Mouse (Mus musculus) frontal cortex, postnatal 14 days (tissue): ENCODE measurements around the gene Parg.
"Not testable (repeated sequence)": the region's sequence is repeated elsewhere in the genome, so short reads cannot be mapped to it uniquely, and the experiment has no call there.

Experiments
- DNase-seq, 2 experiments: peaks; one replicate each; pipeline ENCODE4 v3.0.0; 2022; ENCODE audit warnings: low spot score in 2 of 2

Parg gene

DNA sequence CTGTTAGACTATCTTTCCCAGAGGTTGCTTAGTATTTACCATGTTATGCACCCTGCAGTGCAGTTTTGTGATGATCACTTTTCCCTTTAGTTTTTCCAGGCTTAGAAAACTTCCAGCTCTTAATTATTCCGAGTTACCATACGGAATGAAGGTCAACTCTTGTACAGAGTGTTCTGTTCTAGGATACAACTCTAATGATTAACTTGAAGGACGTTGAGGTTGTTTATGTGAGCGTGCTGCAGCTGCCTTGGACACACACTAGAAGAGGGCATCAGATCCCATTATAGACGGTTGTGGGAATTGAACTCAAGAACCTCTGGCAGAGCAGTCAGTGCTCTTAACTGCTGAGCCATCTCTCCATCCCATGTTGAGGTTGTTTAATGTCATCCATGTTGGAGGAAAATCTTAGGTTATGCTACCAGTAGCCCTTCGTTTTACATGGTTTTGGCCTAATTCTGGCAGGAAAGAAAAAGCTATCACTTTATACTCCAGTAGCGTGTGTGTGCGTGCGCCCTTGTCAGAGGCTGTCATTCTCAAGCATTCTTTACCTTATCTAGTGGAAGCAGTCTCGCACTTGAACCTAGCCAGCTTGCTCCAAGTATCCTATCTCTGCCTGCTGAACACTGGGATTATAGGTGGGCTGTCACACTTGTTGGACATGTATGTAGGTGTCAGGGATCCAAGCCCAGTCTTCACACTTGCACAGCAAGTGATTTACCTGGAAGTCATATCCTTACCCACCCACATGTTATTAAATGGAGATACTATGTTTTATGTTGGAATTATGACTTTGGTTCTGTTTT, 22.2 kb upstream of the Parg start:
- DNase-seq: no peak

DNA sequence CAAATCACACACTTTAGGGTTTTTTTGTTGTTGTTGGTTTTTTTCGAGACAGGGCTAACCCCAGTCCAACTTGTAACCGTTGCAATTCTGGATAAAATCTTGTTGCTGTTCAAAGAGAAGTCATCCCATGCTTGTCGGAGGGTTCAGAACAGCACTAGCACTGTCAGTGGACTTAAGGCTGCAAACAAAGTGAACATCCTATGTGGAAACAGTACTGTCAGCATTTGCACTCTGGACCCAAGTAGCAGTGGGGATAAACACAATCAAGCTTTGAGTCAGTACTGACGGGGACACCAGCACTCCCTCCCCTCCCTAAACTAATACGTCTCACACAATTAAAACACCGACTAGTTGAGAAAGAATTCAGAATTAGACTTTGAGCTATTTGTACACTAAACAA, 20.9 kb upstream of the Parg start:
- DNase-seq: no peak

DNA sequence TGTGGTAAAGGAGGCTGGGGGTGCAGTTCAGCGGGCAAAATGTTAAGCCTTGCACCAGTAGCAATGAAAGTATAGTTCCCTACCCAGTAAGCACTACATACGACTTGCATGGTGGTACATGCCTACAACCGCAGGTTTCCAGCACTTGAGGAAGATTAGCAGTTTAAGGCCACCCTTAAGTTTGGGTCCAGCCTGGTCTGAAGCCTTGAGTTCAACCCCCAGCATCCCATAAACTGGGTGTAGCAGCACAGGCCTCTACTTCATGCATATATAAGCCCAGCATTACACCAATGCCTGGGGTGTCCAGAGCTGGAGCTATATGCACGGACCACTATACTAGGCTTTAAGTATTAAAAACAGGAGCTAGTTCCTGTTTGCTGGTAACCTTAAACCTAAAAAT, 17.9 kb upstream of the Parg start:
- DNase-seq: no peak

GRCm38 (mm10) chr14:32190627-32191391, 10.9 kb upstream of the Parg start:
- DNase-seq: no peak

- DNase-seq: no peak
These were observed 9.8 kb upstream of the Parg start for GRCm38 (mm10) chr14:32191926-32192325.

DNA sequence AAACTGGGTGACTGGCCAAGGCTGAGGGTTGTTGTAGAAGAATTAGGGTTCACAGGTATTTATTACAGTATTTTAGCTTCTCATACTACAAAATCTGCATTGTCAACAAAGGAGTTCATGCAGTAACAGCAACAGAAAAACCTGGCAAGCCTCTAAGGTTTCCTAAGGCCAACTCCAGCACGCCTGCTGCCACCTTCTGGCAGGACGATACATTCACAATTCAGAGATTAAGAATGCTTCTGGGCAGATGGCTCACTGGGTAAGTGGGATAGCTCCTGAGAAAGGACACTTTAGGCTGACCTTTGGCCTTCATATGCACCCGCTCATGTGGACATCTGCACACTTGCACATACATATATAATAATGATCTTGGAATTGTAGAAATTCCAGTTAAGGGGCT, 9.3 kb upstream of the Parg start:
- no peak for DNase-seq

DNA sequence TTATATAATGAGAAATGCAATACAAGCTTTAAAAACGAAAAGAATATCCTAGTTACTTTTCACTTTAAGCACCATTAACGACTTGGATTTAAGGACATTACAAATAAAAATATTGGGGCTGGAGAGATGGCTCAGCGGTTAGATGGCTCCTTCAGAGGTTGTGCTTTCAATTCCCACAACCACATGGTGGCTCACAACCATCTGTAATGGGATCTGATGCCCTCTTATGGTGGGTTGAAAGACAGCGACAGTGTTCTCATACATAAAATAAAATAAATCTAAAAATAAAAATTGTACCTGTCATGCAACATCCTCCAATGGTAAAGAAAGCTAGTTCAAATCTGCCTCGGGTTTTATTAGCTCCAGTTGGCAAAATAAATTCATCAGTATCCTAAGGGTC, 8.2 kb upstream of the Parg start:
- not testable (repeated sequence) for DNase-seq

DNA sequence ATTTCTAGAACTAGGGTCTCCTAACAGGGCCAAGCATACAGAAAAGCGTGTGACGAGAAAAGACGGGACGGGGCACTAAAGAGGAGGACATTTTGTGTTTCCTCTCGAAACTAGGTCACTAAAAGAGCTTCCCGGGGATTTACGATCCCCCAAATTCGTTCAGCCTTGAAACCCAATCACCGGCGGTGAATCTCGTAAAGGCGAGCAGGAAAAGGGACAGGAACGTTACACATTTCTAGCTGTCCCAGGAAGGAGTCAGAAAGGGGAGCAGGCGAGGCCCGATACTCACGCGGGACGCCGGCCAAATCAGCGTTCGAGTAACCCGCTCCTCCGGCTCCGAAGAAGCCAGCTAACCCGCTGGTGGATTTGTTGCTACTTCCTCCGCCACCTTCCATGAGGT, 395 bp upstream of the Parg start:
- DNase-seq: no peak

- DNase-seq: no peak
These were observed 24.9 kb downstream of the Parg start for GRCm38 (mm10) chr14:32226601-32227000.

- peak in 1 of 2 experiments; percentile 55 for DNase-seq
These were observed 27.2 kb downstream of the Parg start for GRCm38 (mm10) chr14:32228996-32229395.

DNA sequence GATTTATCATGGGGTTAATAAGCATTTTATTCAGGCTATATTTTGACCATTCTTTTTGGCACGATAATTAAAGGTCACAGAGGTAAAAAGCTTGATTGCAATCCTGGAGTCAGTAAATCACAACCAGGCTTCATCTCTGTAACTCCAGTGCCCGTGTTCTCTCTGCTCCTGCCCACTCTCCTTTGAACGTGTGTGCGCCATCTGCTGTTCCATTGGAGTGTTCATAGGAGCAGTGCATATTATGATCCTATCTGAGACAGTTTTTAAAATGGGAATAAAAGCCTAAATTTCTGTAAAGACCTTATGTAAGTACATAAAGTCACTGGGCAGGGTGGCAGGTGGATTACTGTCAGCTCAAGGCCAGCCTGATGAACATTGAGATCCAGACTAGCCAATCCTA, 40.7 kb downstream of the Parg start:
- DNase-seq: peak in 1 of 2 experiments; percentile 5

DNA sequence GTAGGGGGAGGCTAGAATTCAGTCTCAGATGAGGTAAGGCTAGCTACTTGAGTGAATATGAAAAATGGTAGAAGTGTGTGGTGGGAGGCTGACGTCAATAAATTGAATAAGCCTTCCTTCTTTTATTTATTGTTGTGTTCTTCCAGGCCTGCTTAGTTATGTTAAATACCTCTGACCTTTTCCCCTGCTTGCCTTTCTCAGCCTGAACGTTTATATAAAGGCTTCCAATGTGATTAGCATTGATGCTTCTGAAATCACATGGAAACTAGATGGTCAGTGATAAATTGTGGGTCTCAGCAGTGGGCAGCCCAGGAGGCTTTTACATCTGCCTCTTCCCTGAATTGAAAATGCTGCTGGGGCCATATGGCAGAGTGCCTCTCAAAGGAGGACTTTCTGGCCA, 44.3 kb downstream of the Parg start:
- DNase-seq: no peak

DNA sequence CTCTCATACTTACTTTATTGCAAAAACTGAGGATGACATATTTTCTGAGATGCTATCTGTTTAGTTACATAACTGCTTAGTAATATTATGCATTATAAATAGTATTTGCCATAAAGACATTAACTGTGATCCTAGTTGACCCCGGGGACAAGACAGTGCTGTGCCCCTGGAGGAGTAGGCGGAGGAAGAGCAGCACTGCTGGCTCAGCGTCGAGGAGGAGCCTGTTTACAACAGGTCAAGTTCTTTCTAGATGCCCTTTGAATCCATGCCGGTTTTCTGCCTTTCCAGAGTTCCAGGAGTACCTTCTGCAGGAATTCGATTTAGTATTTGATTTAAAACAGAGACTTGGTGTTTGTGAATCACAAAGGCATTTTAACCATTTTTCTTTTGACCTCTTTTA, 47.9 kb downstream of the Parg start:
- no peak for DNase-seq

DNA sequence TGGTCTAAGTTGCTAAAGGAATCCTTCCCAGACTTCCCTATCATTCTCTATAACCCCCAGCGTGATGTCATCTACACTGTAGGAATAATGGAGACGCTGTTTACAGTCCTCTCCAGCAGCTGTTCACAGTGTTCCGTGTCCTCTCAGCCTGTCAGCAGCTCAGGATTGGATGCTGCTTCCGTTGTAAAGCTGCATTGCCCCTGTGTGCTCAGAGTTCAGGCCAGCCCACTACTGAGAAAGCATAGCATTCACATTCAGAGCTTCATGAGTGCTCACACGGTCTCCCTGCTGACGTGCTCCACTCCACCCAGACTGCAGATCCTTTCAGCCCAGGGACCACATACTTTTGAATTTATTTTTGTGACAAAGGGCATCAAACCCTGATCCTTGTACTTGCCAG, 59.1 kb downstream of the Parg start:
- DNase-seq: no peak

DNA sequence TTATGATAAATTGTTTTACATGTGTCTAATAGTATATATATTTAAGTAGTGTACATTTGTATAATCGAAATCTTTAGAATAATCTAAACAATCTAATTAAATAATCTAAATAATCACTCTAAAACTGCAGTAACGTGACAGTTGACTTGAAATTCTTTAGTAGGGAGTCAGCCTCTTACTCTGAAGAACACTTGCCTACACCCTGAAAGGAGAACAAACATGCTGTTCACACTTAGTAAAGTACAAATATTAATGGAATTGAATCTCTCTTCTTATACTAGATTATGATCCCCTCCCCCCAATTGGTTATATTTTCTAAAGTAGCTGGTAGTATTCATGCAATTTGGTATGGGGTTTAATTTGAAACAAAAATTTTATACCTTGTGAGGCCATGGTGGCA, 60.0 kb downstream of the Parg start:
- no peak for DNase-seq

DNA sequence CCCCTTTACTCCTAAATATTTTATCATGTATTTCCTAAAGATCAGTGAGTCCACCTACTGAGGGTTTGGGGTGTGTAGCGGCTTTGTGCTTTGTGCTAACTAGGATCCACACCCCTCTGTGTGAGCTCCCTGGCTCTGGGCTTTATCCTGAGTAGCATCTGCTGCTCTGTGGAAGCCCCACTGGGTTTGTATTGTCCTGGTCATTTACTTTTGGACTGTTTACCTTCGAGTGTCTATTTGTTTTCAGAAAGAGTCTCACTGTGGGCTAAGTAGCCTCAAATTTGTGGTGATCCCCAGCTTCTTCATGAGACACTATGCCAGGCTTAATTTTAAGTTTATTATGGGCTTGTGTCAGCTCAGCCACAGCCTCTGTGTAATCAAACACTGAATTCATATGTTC, 67.2 kb downstream of the Parg start:
- DNase-seq: no peak

- DNase-seq: no peak
These were observed 67.8 kb downstream of the Parg start for GRCm38 (mm10) chr14:32269589-32269988.

- DNase-seq: peak in 1 of 2 experiments; percentile 45
These were observed 99.9 kb downstream of the Parg start for GRCm38 (mm10) chr14:32301622-32302021.

GRCm38 (mm10) chr14:32302423-32302822, 100.7 kb downstream of the Parg start:
- DNase-seq: no peak

DNA sequence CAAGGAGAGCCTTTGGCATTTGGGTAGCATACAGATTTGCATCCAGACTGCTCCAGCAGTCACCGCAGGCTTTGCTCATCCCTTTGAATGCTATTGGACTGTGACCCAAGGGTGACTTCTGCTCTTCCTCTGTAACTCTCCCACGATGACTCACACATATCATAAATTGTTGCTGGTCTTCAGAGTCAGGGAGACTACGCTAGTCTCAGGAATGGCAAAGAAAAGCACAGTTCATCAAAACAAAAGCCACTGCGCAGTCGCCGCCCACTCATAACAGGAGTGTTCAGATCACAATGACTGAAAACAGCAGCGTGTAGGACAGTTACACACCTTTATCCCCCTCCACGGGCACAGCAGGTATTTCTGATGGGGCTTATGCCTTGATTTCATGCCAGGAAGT, 103.2 kb downstream of the Parg start:
- no peak for DNase-seq

DNA sequence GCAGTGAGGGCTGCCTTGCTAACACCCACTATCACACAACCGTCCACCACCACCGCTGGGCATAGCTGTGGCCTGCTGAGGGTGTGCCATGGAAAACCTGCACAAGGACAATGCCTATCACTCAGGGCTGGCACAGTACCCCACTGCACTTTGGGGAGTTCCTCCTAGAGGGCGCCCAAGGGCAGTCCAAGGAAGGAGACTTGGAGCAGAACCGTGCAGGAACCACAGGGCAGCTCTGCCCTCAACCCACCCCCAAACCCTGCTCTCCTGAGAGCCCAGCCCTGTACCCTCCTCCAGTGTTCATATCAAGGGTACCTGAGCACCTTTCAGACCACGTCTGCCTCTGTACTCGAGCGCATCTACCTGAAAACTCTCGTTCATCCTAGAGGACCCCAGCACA, 108.1 kb downstream of the Parg start:
- peak; percentile 31 to 57 for DNase-seq

DNA sequence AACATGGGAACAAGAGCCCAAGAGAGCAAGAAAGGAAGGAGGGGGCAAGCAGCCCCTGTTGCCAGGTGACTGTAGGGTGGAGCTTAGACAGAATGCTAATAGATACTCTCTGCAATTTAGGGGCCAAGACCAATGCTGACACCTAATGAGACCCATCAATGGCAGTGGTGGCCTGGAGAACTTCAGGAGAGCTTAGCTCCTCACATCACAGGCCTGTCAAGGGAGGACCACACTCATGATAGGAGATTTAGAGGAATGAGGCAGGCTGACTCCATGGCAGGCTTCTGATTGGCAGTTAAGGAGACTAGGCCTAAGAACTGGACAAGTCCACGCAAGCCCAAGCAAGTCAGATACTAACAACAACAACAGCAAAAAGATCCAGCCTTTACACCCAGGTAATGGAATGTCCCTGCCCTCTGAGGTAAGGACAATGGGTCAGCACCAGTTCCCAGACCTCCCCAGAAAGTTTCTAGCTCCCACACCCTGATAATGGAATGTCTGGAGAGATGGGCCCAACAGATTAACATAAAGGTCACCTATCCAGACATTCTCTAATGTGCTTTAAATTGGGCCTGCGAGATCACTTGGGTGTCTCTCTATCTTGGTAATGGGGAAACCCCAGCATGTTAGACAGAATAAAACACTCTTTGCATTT, 109.8 kb downstream of the Parg start:
- DNase-seq: no peak

DNA sequence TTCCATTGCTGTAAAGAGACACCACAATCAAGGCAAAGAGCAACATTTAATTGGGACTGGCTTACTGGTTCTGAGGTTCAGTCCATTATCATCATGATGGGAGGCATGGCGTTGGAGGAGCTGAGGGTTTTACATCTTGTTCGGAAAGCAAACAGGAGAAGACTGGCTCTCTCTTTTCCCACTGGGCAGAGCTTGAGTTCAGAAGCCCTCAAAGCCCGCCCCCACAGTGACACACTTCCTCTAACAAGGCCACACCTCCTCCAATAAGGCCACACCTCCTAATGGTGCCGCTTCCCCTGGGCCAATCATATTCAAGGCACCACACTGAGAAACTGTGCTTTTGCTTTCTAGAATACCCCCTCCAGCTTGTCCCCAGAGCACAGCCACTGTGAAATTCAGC, 116.1 kb downstream of the Parg start:
- no peak for DNase-seq
